Mouse (Mus musculus) neural tube, embryonic 11.5 days (tissue): ENCODE data around the gene Tmem50a. TPM values are rescaled to one million over a fixed set of nuclear protein-coding genes. Genes with fewer than 3 reads are reported as not detected.
A peak's percentile ranks its signal among the peaks of the same experiment; 100 is the strongest.

Experiments used
- ATAC-seq: fragments of 200-750 bp; cut with Nextera tagmentation; 2 replicates; pipeline ENCODE4 v1.8.0; 2017; ENCODE audit warnings: moderate number of reproducible peaks, mild to moderate bottlenecking, moderate TSS enrichment, moderate library complexity; ENCODE audit not compliant: insufficient read depth, low FRiP score, low TSS enrichment
- DNase-seq: peaks from one replicate; pipeline ENCODE4 v3.0.0-alpha.2; 2015; ENCODE audit warnings: low spot score
- H3K27ac ChIP-seq: fragments of 300-500 bp; sonication (generic); 2 replicates; pipeline ENCODE4 v1.5.1; 2014; ENCODE audit warnings: low read depth, mild to moderate bottlenecking, low read length
- H3K27me3 ChIP-seq: fragments of 300-500 bp; sonication (generic); 2 replicates; pipeline ENCODE4 v1.6.1; 2014; ENCODE audit warnings: mild to moderate bottlenecking, low read length, mixed read lengths; ENCODE audit not compliant: control insufficient read depth, insufficient read depth
- H3K36me3 ChIP-seq: fragments of 300-500 bp; sonication (generic); 2 replicates; pipeline ENCODE4 v1.6.1; 2014; ENCODE audit warnings: mild to moderate bottlenecking, low read length, moderate library complexity, mixed read lengths; ENCODE audit not compliant: control insufficient read depth, insufficient read depth
- H3K4me1 ChIP-seq: fragments of 300-500 bp; sonication (generic); 2 replicates; pipeline ENCODE4 v1.6.1; 2014; ENCODE audit warnings: low read length, mixed read lengths; ENCODE audit not compliant: control insufficient read depth, insufficient read depth
- H3K4me2 ChIP-seq: fragments of 300-500 bp; sonication (generic); 2 replicates; pipeline ENCODE4 v1.6.1; 2014; ENCODE audit warnings: low read depth, mild to moderate bottlenecking, moderate library complexity
- H3K4me3 ChIP-seq: fragments of 300-500 bp; sonication (generic); 2 replicates; pipeline ENCODE4 v1.5.1; 2014; ENCODE audit warnings: low read depth, low read length
- H3K9ac ChIP-seq: fragments of 300-500 bp; sonication (generic); 2 replicates; pipeline ENCODE4 v1.6.1; 2014; ENCODE audit warnings: mild to moderate bottlenecking, low read length
- H3K9me3 ChIP-seq: fragments of 300-500 bp; sonication (generic); 2 replicates; pipeline ENCODE4 v1.6.1; 2016; ENCODE audit warnings: low read length; ENCODE audit not compliant: control insufficient read depth
- WGBS: fragments of 180-500 bp; shearing (Covaris S2); extraction: QIAGEN DNeasy Blood & Tissue Kit; methylation state at CpG from one replicate; pipeline ENCODE4 v1.1.7; 2014; 5-methylcytosine and 5-hydroxymethylcytosine counted together
- polyA plus RNA-seq: library from polyadenylated mRNA; unstranded; fragments of >200 nt; fragmentation: Nextera tagmentation; extraction: Ambion mirVana; gene quantifications from 2 replicates; pipeline ENCODE4 v1.2.1, GENCODE M21; 2014

Gene Tmem50a
- polyA plus RNA-seq = 150 and 160 TPM in 2 replicates

DNA sequence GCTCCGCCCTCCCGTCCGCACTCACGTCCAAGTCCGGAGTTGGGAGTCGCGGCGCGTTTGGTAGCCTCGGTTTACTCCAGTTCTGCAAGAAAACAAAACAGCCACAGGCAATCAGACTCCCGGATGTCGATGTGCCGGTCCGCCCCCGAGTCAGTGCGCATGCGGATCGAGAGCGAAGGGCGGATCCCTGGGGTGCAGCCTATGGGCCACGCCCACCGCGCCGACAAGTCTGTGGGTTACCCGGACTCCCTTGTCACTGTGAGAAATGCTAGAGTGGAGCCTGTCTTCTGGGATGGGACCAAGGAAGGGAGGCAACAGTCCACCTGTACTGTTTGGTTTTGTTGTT is at the start of gene Tmem50a:
Tmem50a (minus strand) TSS at position 161 of the 346 bp plus-strand sequence.
- H3K36me3 ChIP-seq = no peaks in the 10 kb centered on the region

DNA sequence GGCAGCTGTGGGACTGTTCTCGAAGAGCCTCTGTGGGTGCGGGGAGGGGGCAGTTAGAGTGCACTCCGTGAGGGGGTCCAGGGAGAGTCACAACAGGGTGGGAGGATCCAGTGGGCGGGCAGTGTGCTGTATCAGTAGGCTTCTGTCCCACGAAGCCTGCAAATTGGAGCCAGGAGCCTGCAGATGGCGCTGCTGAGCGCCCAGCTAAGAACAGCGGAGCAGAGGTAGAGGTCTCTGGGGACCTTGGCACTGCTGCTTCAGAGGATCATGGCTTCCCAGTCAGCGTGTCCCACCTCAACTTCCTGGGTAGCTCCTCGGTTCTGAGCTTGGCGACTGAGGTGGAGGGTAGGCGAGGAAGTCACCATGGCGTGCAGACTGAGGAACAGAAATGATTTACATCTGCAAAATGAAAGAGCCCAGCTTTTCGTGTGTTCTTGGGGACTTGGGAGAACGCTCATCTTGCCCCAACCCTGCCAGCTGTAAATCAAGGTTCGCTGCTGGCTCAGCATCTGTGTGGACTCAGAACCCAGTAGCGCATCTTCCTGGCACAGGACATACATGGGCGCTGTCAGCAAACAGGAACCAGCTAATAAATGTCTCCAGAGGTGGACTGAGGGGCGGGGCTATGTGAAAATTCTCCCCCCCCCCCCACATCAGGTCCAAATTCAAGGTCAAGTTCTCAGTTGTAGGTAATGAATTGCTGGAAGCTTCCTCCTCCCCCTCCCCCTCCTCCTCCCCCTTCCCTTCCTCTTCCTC is 48.4 kb upstream of the Tmem50a start:
- WGBS = 32% methylated on average over 19 of the region's 19 CpGs
- H3K4me3 ChIP-seq = no peak overlapping the region
- H3K9me3 ChIP-seq = no peaks in the 10 kb centered on the region
- H3K36me3 ChIP-seq = no peaks in the 10 kb centered on the region
- H3K4me2 ChIP-seq = no peak overlapping the region
- no peaks in the 10 kb centered on the region for H3K4me1 ChIP-seq
- DNase-seq = peak; percentile 72
- no peaks in the 10 kb centered on the region for H3K27me3 ChIP-seq
- no peak overlapping the region for H3K9ac ChIP-seq
- ATAC-seq = no peak
- H3K27ac ChIP-seq = no peak overlapping the region

More for the DNA sequence above, at the start of gene Tmem50a:
- peaks cover 3% of the 10 kb centered on the region; the same call in 1 of the 2 replicates for H3K4me1 ChIP-seq
- no peaks in the 10 kb centered on the region for H3K27me3 ChIP-seq
- H3K9ac ChIP-seq = peak within 1 kb of the TSS; percentile 86
- no peaks in the 10 kb centered on the region for H3K9me3 ChIP-seq
- H3K4me3 ChIP-seq = peak within 1 kb of the TSS; percentile 83
- DNase-seq (peak; percentile 93), ATAC-seq (peak; percentile 82)
- H3K4me2 ChIP-seq = peak within 1 kb of the TSS; percentile 61
- under 1% methylated on average over 25 of the region's 25 CpGs for WGBS
- peak within 1 kb of the TSS; percentile 78 for H3K27ac ChIP-seq

- Histone ChIP-seq H3K9me3 (no peaks in the 10 kb centered on the region), H3K9ac (no peak overlapping the region), H3K27me3 (no peaks in the 10 kb centered on the region), H3K4me1 (no peaks in the 10 kb centered on the region), H3K4me2 (no peak overlapping the region), H3K27ac (no peak overlapping the region), H3K36me3 (no peaks in the 10 kb centered on the region), H3K4me3 (no peak overlapping the region)
- ATAC-seq (no peak), DNase-seq (peak; percentile 64)
- 28% methylated on average over 3 of the region's 3 CpGs for WGBS
These were observed 41.5 kb upstream of the Tmem50a start for GRCm38 (mm10) chr4:134956328-134956727.

DNA sequence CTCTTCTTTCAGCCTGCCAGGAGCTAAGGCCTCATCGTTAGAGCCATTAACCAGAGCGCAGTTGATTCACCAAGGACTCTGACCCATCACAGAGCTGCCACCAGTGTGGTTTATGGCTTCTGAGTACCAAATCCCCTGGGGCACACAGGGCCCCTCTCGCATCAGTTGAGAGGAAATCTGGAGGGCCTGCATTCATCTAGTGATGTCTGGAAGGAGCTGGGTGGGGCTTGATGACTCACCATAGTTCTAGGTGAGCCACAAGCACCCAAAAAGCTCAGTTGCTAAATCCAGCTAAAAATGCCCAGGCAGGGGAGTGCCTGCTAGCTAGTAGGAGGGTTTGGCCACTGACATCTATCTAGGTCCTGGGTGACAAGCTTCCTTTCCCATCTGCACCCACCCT is 41.0 kb upstream of the Tmem50a start:
- 56% methylated on average over 3 of the region's 3 CpGs for WGBS
- Histone ChIP-seq H3K27ac (no peak overlapping the region), H3K4me2 (no peak overlapping the region), H3K4me1 (no peaks in the 10 kb centered on the region), H3K27me3 (no peaks in the 10 kb centered on the region), H3K9ac (no peak overlapping the region), H3K36me3 (no peaks in the 10 kb centered on the region), H3K4me3 (no peak overlapping the region), H3K9me3 (no peaks in the 10 kb centered on the region)
- DNase-seq (no peak), ATAC-seq (no peak)

- no peaks in the 10 kb centered on the region for H3K9me3 ChIP-seq
- no peaks in the 10 kb centered on the region for H3K27me3 ChIP-seq
- H3K4me3 ChIP-seq = no peak overlapping the region
- ATAC-seq (no peak), DNase-seq (no peak)
- H3K4me1 ChIP-seq = no peaks in the 10 kb centered on the region
- 88% methylated on average over 2 of the region's 2 CpGs for WGBS
- H3K36me3 ChIP-seq = no peaks in the 10 kb centered on the region
- no peak overlapping the region for H3K27ac ChIP-seq
- no peak overlapping the region for H3K4me2 ChIP-seq
- H3K9ac ChIP-seq = no peak overlapping the region
These were observed 40.4 kb upstream of the Tmem50a start for GRCm38 (mm10) chr4:134955196-134955595.

GRCm38 (mm10) chr4:134954461-134954860 is 39.6 kb upstream of the Tmem50a start:
- Histone ChIP-seq H3K9me3 (no peaks in the 10 kb centered on the region), H3K36me3 (no peaks in the 10 kb centered on the region), H3K27ac (no peak overlapping the region), H3K4me1 (no peaks in the 10 kb centered on the region), H3K4me2 (no peak overlapping the region), H3K27me3 (no peaks in the 10 kb centered on the region), H3K9ac (peak overlapping the region; percentile 6; the same call in 1 of the 2 replicates), H3K4me3 (no peak overlapping the region)
- ATAC-seq (no peak), DNase-seq (no peak)
- 17% methylated on average over 15 of the region's 15 CpGs for WGBS

- WGBS = 33% methylated on average over 11 of the region's 11 CpGs
- no peaks in the 10 kb centered on the region for H3K36me3 ChIP-seq
- peak; percentile 56 for DNase-seq
- no peaks in the 10 kb centered on the region for H3K9me3 ChIP-seq
- no peak for ATAC-seq
- H3K9ac ChIP-seq = no peak overlapping the region
- H3K4me3 ChIP-seq = no peak overlapping the region
- no peaks in the 10 kb centered on the region for H3K4me1 ChIP-seq
- H3K27me3 ChIP-seq = no peaks in the 10 kb centered on the region
- no peak overlapping the region for H3K27ac ChIP-seq
- no peak overlapping the region for H3K4me2 ChIP-seq
These were observed 35.8 kb upstream of the Tmem50a start for GRCm38 (mm10) chr4:134950518-134951091.

DNA sequence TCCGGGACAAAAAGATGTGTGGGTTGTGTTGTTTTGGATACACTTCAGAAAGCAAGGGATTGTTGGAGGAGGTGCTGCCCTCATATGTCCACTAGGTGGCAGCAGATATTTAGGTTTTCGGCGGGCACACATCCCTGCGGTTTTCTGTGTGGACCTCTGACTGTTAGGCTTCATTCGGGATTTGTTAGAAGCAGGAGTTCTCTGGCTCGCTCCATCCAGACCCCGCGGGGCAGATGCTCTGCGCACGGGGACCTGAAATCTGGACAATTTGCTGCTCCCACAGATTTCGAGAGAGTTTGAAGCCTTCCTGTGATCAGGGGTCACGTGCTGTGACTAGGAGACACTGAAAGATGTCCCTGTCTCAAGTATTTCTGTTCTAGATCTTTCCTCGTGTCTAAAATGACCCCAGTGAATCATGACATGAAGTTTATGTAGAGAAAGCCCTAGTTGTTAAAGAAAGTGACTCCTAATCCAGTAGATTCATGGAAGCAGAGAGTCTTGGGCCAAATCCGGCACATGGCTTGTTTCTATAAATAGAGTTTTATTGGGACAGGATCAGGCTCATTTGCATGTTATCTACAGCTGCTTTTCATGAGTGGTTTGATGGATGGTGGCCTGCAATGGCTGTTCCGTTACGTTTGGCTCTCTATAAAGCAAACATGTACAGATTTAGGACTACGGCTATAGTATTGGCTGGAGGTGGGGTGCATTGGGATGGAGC is 31.4 kb upstream of the Tmem50a start:
- Histone ChIP-seq H3K9ac (no peak overlapping the region), H3K9me3 (no peaks in the 10 kb centered on the region), H3K4me3 (no peak overlapping the region), H3K27ac (no peak overlapping the region), H3K4me1 (no peaks in the 10 kb centered on the region), H3K4me2 (no peak overlapping the region), H3K36me3 (no peaks in the 10 kb centered on the region), H3K27me3 (0 out of 2 replicates have a peak, but pooled peaks cover 5% of the 10 kb centered on the region)
- ATAC-seq (peak; percentile 45; the same call in 1 of the 2 replicates), DNase-seq (peak; percentile 76)
- WGBS = 18% methylated on average over 17 of the region's 17 CpGs
